Mouse (Mus musculus) bone marrow, adult 2 months (tissue): ENCODE results near the gene Megf6. TPM values are rescaled to one million over a fixed set of nuclear protein-coding genes. Genes with fewer than 3 reads are reported as not detected.

ENCODE experiments used
- H3K27ac ChIP-seq: fragments of 200-500 bp; 2 replicates; pipeline ENCODE4 v1.5.1; 2012; ENCODE audit warnings: low read depth, mild to moderate bottlenecking, control low read depth, inconsistent platforms, low read length; ENCODE audit not compliant: control insufficient read depth, poor library complexity, insufficient read depth
- H3K4me1 ChIP-seq: fragments of 200-500 bp; 2 replicates; pipeline ENCODE4 v1.6.1; 2011; ENCODE audit warnings: low read length; ENCODE audit not compliant: control insufficient read depth, insufficient read depth
- H3K4me3 ChIP-seq: fragments of 200-500 bp; replicated peaks from 2 replicates; pipeline ENCODE3; 2011; ENCODE audit warnings: mild to moderate bottlenecking, low read depth, low read length, control low read depth; ENCODE audit not compliant: control insufficient read depth
- CTCF ChIP-seq: fragments of 200-500 bp; IDR thresholded peaks from 2 replicates; pipeline ENCODE4 v1.5.1; 2011; ENCODE audit warnings: low read length, control low read depth; ENCODE audit not compliant: control insufficient read depth, insufficient read depth
- POLR2A ChIP-seq: fragments of 200-500 bp; IDR thresholded peaks from 2 replicates; pipeline ENCODE4 v1.6.1; 2011; ENCODE audit warnings: low read depth, mild to moderate bottlenecking, control low read depth, low read length, borderline replicate concordance; ENCODE audit not compliant: control insufficient read depth
- WGBS: fragments of 180-500 bp; shearing (Covaris S2); methylation state at CpG from one replicate; pipeline ENCODE4 v1.1.7; 2018; 5-methylcytosine and 5-hydroxymethylcytosine counted together
- polyA plus RNA-seq: library from polyadenylated mRNA; stranded (reverse); fragments of >200 nt; gene quantifications from 2 replicates; pipeline ENCODE4 v1.2.4, GENCODE M21; 2011; ENCODE audit warnings: low replicate concordance; ENCODE audit not compliant: missing spikeins, insufficient read depth, insufficient read length

Megf6 gene
- polyA plus RNA-seq, 1 experiment: 0.22 TPM

- TF ChIP-seq CTCF: no peak
- no peak for TF ChIP-seq POLR2A
- Histone ChIP-seq H3K4me3 (no peak overlapping the region), H3K27ac (no peak overlapping the region), H3K4me1 (no peaks in the 10 kb centered on the region)
- 76% methylated on average over 20 of the region's 20 CpGs for WGBS
Observed at GRCm38 (mm10) chr4:154252537-154253255, 82.2 kb downstream of the Megf6 start.

DNA sequence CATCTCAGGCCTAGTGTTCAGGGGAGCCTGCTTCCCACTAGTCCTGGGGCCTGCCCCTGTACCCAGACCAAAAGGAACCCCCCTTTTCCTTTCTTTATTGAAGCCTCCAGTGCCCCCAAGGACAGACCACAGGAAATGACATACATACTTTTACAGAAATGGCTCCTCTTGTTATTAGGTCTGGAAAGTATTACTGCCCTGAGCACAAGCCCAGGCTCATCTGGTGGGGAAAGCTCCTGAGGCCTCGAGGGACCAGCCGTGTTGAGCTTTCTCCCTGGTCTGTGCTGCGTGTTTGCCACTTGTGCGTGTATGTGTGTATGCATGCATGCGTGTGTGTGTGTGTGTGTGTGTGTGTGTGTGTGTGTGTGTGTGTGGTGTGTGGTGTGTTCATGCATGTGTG, 90.2 kb downstream of the Megf6 start:
- 84% methylated on average over 5 of the region's 5 CpGs for WGBS
- H3K4me3 ChIP-seq: no peak overlapping the region
- TF ChIP-seq POLR2A: no peak
- no peak for TF ChIP-seq CTCF
- H3K27ac ChIP-seq: no peak overlapping the region
- peaks cover 5% of the 10 kb centered on the region; the same call in 1 of the 2 replicates for H3K4me1 ChIP-seq

DNA sequence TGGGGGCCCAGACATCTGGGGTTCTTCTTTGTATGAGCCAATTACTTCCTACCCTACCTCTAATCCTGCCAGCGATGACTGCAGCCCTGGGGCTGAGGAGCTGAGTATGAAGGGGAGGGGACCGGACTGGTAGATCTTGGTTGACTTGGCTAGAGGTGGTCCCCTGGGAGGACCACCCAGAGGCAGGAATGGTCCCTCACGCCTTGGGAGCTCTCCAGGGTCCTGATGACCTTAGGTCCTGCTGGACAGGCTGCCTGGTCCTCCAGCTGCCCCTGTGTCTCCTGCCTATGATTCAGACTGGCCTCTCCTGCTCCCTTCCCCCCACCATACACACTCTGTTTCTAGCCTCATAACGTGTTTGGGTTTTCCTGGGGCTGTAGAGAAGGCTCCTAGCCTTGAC, 91.5 kb downstream of the Megf6 start:
- 62% methylated on average over 4 of the region's 4 CpGs for WGBS
- TF ChIP-seq POLR2A: no peak
- TF ChIP-seq CTCF: no peak
- Histone ChIP-seq H3K4me3 (no peak overlapping the region), H3K4me1 (peaks cover 5% of the 10 kb centered on the region; the same call in 1 of the 2 replicates), H3K27ac (no peak overlapping the region)

DNA sequence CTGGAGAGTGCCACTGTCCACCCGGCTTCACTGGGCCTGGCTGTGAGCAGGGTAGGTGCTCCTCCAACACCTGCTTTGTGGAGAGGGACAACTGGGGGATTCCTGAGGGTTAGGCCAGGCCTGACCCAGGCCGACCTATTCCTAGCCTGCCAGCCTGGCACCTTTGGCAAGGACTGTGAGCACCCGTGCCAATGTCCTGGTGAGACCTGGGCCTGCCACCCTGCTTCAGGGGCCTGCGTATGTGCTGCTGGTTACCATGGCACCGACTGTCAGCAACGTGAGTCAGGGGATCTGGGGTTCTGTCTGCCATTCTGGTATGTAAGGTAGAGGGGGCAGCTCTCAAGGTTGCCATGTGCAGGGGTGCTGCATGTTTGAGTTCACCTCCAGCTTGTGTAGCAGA, 97.0 kb downstream of the Megf6 start:
- no peak overlapping the region for H3K27ac ChIP-seq
- 76% methylated on average over 6 of the region's 6 CpGs for WGBS
- no peaks in the 10 kb centered on the region for H3K4me1 ChIP-seq
- H3K4me3 ChIP-seq: no peak overlapping the region
- TF ChIP-seq POLR2A (no peak), CTCF (no peak)

DNA sequence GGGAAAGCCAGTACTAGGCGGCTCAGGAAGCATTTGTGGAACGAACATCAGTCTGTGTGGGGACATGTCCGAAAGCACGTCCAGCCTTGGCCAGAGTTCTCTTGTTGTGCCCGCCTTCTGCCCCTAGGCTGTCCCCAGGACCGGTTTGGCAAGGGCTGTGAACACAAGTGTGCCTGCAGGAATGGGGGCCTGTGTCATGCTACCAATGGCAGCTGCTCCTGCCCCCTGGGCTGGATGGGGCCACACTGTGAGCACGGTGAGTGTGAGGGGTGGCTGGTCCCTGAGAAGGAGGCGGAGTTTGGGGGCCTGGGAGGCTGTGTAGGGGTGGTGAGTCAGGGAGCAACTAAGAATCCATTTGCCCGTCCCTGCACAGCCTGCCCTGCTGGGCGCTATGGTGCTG, 99.0 kb downstream of the Megf6 start:
- TF ChIP-seq CTCF (no peak), POLR2A (no peak)
- no peak overlapping the region for H3K4me3 ChIP-seq
- no peak overlapping the region; the same call in 1 of the 2 replicates for H3K27ac ChIP-seq
- no peaks in the 10 kb centered on the region for H3K4me1 ChIP-seq
- 72% methylated on average over 10 of the region's 10 CpGs for WGBS

GRCm38 (mm10) chr4:154273000-154273399, 102.5 kb downstream of the Megf6 start:
- WGBS: 66% methylated on average over 3 of the region's 3 CpGs
- H3K27ac ChIP-seq: no peak overlapping the region

DNA sequence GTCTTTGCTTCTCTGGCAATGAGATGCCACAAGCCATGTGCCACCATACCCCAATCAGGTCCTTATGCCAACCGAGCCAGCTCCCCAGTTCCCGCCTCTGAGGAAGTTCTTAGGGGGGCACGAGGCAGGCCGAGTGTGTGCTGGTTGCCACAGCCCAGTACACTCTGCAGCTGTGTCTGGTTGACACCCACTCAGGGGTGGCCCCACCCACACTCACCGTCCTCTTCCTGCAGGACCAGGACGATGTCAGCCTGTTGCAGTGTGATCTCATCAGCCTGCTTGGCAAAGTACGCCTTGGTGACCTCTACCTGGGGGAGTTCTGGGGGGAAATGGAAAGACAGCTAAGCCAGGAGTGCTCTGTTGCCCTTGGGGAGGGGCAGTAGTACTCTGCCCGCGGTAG, 109.0 kb downstream of the Megf6 start:
- 37% methylated on average over 9 of the region's 9 CpGs for WGBS
- H3K4me1 ChIP-seq: no peaks in the 10 kb centered on the region
- no peak overlapping the region for H3K4me3 ChIP-seq
- no peak overlapping the region for H3K27ac ChIP-seq
- TF ChIP-seq POLR2A: no peak
- no peak for TF ChIP-seq CTCF

More at GRCm38 (mm10) chr4:154273000-154273399, 102.5 kb downstream of the Megf6 start:
- Histone ChIP-seq H3K4me3 (no peak overlapping the region), H3K4me1 (no peaks in the 10 kb centered on the region)
- TF ChIP-seq CTCF (peak; percentile 45; the same call in 1 of the 2 replicates), POLR2A (no peak)

DNA sequence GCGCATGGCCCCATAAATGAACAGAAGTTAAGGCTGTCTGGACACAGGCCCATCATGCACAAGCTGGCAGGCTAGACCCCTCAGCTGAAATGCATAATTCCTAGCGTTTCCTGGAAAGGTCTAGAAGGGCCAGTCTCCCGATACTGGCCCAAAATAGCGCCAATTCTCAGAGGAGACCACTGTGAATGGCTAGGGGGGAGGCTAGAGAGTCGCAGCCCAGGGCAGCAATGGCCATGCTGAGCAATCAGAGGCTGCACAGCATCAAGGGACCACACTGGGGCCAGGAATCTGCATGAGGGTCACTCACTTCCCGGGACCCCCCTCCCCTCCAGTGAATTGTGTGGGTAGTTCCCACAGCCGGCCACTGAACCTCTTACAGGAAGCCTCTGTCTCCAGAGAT, 113.1 kb downstream of the Megf6 start:
- Histone ChIP-seq H3K27ac (no peak overlapping the region), H3K4me1 (no peaks in the 10 kb centered on the region), H3K4me3 (no peak overlapping the region)
- TF ChIP-seq CTCF (no peak), POLR2A (no peak)
- 63% methylated on average over 7 of the region's 7 CpGs for WGBS
